Mouse (Mus musculus) liver, postnatal 0 days (tissue): ENCODE measurements at regions not wholly inside any gene's neighbourhood (a gene's known extent, or its start where the extent isn't known, plus 50 kb on each side); places are given as distances from the start of the nearest gene placed in this dataset.

Experiments
- ATAC-seq: fragments of 200-750 bp; cut with Nextera tagmentation; 2 replicates; pipeline ENCODE4 v1.8.0; 2017; ENCODE audit warnings: mild to moderate bottlenecking, moderate library complexity
- DNase-seq: peaks from one replicate; pipeline ENCODE4 v3.0.0-alpha.2; 2016
- H3K27ac ChIP-seq: fragments of 300-500 bp; sonication (generic); 2 replicates; pipeline ENCODE4 v1.5.1; 2014; ENCODE audit warnings: antibody characterized with exemption, moderate library complexity, mild to moderate bottlenecking, low read depth
- H3K27me3 ChIP-seq: fragments of 300-500 bp; sonication (generic); 2 replicates; pipeline ENCODE4 v1.6.1; 2014; ENCODE audit warnings: low read length, control low read depth, mixed read lengths; ENCODE audit not compliant: insufficient read depth
- H3K36me3 ChIP-seq: fragments of 300-500 bp; sonication (generic); replicated peaks from 2 replicates; pipeline ENCODE4 v1.6.1; 2014; ENCODE audit warnings: mild to moderate bottlenecking, control low read depth, low read length, moderate library complexity, mixed read lengths; ENCODE audit not compliant: insufficient read depth
- H3K4me1 ChIP-seq: fragments of 300-500 bp; sonication (generic); 2 replicates; pipeline ENCODE4 v1.6.1; 2014; ENCODE audit warnings: antibody characterized with exemption, mild to moderate bottlenecking, control low read depth; ENCODE audit not compliant: insufficient read depth
- H3K4me2 ChIP-seq: fragments of 300-500 bp; sonication (generic); 2 replicates; pipeline ENCODE4 v1.6.1; 2014; ENCODE audit warnings: low read depth, mild to moderate bottlenecking, low read length, moderate library complexity, mixed read lengths
- H3K4me3 ChIP-seq: fragments of 300-500 bp; sonication (generic); 2 replicates; pipeline ENCODE4 v1.5.1; 2014; ENCODE audit warnings: low read depth, low read length
- H3K9ac ChIP-seq: fragments of 300-500 bp; sonication (generic); replicated peaks from 2 replicates; pipeline ENCODE4 v1.6.1; 2014; ENCODE audit warnings: mild to moderate bottlenecking, moderate library complexity
- H3K9me3 ChIP-seq: fragments of 300-500 bp; sonication (generic); 2 replicates; pipeline ENCODE4 v1.6.1; 2016; ENCODE audit warnings: mild to moderate bottlenecking, control low read depth, low read length, mixed read lengths
- CTCF ChIP-seq: sonication (generic); IDR thresholded peaks from 2 replicates; pipeline ENCODE4 v1.5.1; 2016; ENCODE audit warnings: antibody characterized with exemption, low read depth
- EP300 ChIP-seq: IDR thresholded peaks from 2 replicates; pipeline ENCODE4 v1.6.1; 2016; ENCODE audit warnings: antibody characterized with exemption, low read depth, mild to moderate bottlenecking
- WGBS: fragments of 180-500 bp; shearing (Covaris S2); extraction: QIAGEN DNeasy Blood & Tissue Kit; methylation state at CpG from one replicate; pipeline ENCODE4 v1.1.7; 2014; ENCODE audit not compliant: insufficient replicate concordance; 5-methylcytosine and 5-hydroxymethylcytosine counted together

- 64% methylated on average over 9 of the region's 9 CpGs for WGBS
- Histone ChIP-seq H3K9me3 (no peaks in the 10 kb centered on the region), H3K27ac (no peak overlapping the region), H3K36me3 (no peaks in the 10 kb centered on the region), H3K4me3 (no peak overlapping the region), H3K9ac (no peak overlapping the region), H3K27me3 (no peaks in the 10 kb centered on the region), H3K4me1 (no peaks in the 10 kb centered on the region), H3K4me2 (no peak overlapping the region)
- TF ChIP-seq EP300 (no peak), CTCF (no peak)
- ATAC-seq (no peak), DNase-seq (no peak)
These were observed 233.8 kb upstream of the Ncam1 start for GRCm38 (mm10) chr9:50032322-50033158.

DNA sequence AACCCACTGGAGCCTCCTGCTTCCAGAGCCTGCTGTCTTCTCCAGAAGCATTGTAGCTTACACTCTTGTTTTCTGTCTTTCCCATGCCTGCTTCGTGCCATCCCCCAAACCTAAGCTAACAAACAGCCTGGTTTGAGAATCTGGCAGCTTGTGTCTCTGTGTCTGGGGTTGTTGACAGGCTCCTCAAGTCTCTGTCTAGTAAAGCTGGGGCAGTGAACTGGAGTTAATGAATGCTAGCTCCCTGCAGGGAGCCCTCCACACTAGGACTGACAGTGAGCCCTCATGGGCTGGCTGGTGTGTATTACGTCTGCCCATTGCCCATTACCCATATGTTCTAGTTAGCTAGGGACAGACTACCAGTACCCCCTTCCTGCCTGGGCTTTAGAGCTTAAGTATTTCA is 232.6 kb upstream of the Ncam1 start:
- no peak overlapping the region for H3K27ac ChIP-seq
- no peak for ATAC-seq
- 44% methylated on average over 2 of the region's 2 CpGs for WGBS
- H3K9me3 ChIP-seq = no peaks in the 10 kb centered on the region
- H3K4me1 ChIP-seq = no peaks in the 10 kb centered on the region
- no peak overlapping the region for H3K9ac ChIP-seq
- H3K27me3 ChIP-seq = no peaks in the 10 kb centered on the region
- no peak overlapping the region for H3K4me3 ChIP-seq
- DNase-seq = no peak
- TF ChIP-seq CTCF (no peak), EP300 (no peak)
- no peaks in the 10 kb centered on the region for H3K36me3 ChIP-seq
- no peak overlapping the region for H3K4me2 ChIP-seq

- H3K4me2 ChIP-seq = no peak overlapping the region
- DNase-seq (no peak), ATAC-seq (no peak)
- no peaks in the 10 kb centered on the region for H3K9me3 ChIP-seq
- TF ChIP-seq CTCF (no peak), EP300 (no peak)
- no peak overlapping the region for H3K4me3 ChIP-seq
- 29% methylated on average over 3 of the region's 3 CpGs for WGBS
- no peaks in the 10 kb centered on the region for H3K27me3 ChIP-seq
- H3K36me3 ChIP-seq = no peaks in the 10 kb centered on the region
- H3K4me1 ChIP-seq = no peaks in the 10 kb centered on the region
- no peak overlapping the region for H3K9ac ChIP-seq
- H3K27ac ChIP-seq = no peak overlapping the region
These were observed 230.3 kb upstream of the Ncam1 start for GRCm38 (mm10) chr9:50029030-50029429.

DNA sequence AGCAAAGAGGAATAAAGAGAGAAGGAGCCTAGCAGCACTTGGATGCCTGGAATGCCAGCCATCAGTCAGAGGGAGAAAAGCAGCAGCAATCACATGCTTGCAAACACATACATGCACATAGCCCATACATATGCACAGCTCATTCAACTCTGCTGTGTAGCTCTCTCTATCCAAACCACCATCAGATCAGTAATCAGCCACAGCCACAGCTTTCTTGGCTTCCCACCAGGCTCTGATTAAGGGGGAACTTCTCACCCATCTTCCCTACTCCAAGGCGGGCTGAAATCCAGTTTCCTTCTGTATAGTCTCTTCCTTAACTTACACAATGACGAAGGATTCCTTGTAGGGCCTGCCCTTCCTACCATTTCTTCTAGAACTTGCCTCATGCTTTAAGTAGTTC is 229.8 kb upstream of the Ncam1 start:
- Histone ChIP-seq H3K9ac (no peak overlapping the region), H3K36me3 (no peaks in the 10 kb centered on the region), H3K9me3 (no peaks in the 10 kb centered on the region), H3K4me1 (no peaks in the 10 kb centered on the region), H3K4me3 (no peak overlapping the region), H3K27ac (no peak overlapping the region), H3K27me3 (no peaks in the 10 kb centered on the region), H3K4me2 (no peak overlapping the region)
- ATAC-seq (no peak), DNase-seq (no peak)
- TF ChIP-seq EP300 (no peak), CTCF (no peak)
- WGBS = 75% methylated on average over 2 of the region's 2 CpGs

DNA sequence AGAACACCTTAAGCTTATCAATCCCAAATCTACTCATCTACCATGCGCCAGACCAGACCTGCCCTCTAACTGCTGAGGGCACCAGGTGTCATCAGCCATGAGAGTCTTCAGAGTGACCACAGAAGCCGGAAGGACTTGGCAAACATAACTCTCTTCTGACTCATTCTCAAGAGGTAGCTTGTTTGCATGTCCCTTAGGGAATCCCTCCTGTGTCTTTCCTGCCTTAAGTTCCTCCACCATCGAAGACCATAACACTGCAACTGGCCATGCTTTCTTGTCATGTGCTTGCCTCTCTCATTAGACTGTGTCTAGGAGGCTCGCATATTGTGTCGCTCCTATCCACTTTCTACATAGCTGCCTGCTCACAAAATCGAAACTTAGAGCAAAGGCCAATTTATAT is 226.1 kb upstream of the Ncam1 start:
- ATAC-seq = no peak
- H3K9me3 ChIP-seq = no peaks in the 10 kb centered on the region
- no peak overlapping the region for H3K4me3 ChIP-seq
- DNase-seq = no peak
- H3K9ac ChIP-seq = no peak overlapping the region
- WGBS = 68% methylated on average over 6 of the region's 6 CpGs
- H3K27ac ChIP-seq = no peak overlapping the region
- no peaks in the 10 kb centered on the region for H3K27me3 ChIP-seq
- H3K36me3 ChIP-seq = no peaks in the 10 kb centered on the region
- no peaks in the 10 kb centered on the region for H3K4me1 ChIP-seq
- no peak overlapping the region for H3K4me2 ChIP-seq
- no peak for TF ChIP-seq CTCF
- TF ChIP-seq EP300 = no peak

GRCm38 (mm10) chr9:50013602-50014001 is 214.9 kb upstream of the Ncam1 start:
- no peak overlapping the region for H3K4me3 ChIP-seq
- no peak overlapping the region for H3K9ac ChIP-seq
- H3K36me3 ChIP-seq = no peaks in the 10 kb centered on the region
- H3K4me1 ChIP-seq = no peaks in the 10 kb centered on the region
- no peaks in the 10 kb centered on the region for H3K27me3 ChIP-seq
- no peak overlapping the region for H3K4me2 ChIP-seq
- no peaks in the 10 kb centered on the region for H3K9me3 ChIP-seq
- TF ChIP-seq CTCF (no peak), EP300 (no peak)
- no peak overlapping the region for H3K27ac ChIP-seq
- no peak for ATAC-seq
- 69% methylated on average over 4 of the region's 4 CpGs for WGBS
- no peak for DNase-seq
